Mouse (Mus musculus) macrophage (primary cell): Measurements from ENCODE around the gene Gm10961. TPM values are rescaled to one million over a fixed set of nuclear protein-coding genes. Genes with fewer than 3 reads are reported as not detected.
"Not testable (repeated sequence)": the region's sequence is repeated elsewhere in the genome, so short reads cannot be mapped to it uniquely, and the experiment has no call there.

ENCODE experiments used
- H3K27ac ChIP-seq: fragments of 350-480 bp; formaldehyde crosslinking; 2 replicates; pipeline ENCODE4 v1.9.0; 2021
- H3K36me3 ChIP-seq: fragments of 350-480 bp; formaldehyde crosslinking; 2 replicates; pipeline ENCODE4 v1.9.0; 2021; ENCODE audit errors: inconsistent target
- H3K4me3 ChIP-seq: fragments of 350-480 bp; formaldehyde crosslinking; 2 replicates; pipeline ENCODE4 v1.9.0; 2021; ENCODE audit errors: inconsistent target
- H3K79me2 ChIP-seq: fragments of 350-480 bp; formaldehyde crosslinking; 2 replicates; pipeline ENCODE4 v1.9.0; 2021; ENCODE audit errors: inconsistent target
- WGBS: methylation state at CpG from one replicate; pipeline ENCODE4 v1.1.7; 2026; ENCODE audit warnings: inconsistent platforms; ENCODE audit not compliant: missing documents; 5-methylcytosine and 5-hydroxymethylcytosine counted together
- polyA plus RNA-seq: library from polyadenylated mRNA; stranded (reverse); fragments of 250-400 nt; gene quantifications from 3 replicates; pipeline ENCODE4 v1.2.4, GENCODE M21; 2018; ENCODE audit warnings: inconsistent platforms

Gene Gm10961
- polyA plus RNA-seq, 1 experiment from 2014 or later = not detected

DNA sequence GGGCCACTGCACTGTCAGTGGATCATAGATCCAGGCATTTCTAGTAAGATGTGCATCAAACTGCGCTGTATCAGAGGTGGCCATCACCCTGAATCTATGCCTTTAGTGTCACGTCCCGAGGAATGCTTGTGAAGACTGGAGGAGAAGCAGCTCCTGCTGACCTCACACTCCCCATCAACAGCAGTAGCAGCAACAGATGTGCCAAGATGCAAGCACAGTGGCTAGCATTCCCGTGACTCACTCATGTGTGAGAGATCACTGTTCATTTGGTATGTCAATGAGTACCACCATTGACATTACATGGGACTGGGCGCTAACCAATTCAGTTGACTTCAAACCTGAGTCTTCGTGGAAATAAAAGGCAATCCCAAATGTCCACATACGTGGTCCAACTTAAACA lies 3.5 kb upstream of the Gm10961 start:
- no peak overlapping the region for H3K4me3 ChIP-seq
- WGBS = 97% methylated on average over 7 of the region's 7 CpGs
- no peak overlapping the region for H3K27ac ChIP-seq
- peaks cover 28% of the 10 kb centered on the region for H3K79me2 ChIP-seq
- H3K36me3 ChIP-seq = peaks cover 52% of the 10 kb centered on the region

DNA sequence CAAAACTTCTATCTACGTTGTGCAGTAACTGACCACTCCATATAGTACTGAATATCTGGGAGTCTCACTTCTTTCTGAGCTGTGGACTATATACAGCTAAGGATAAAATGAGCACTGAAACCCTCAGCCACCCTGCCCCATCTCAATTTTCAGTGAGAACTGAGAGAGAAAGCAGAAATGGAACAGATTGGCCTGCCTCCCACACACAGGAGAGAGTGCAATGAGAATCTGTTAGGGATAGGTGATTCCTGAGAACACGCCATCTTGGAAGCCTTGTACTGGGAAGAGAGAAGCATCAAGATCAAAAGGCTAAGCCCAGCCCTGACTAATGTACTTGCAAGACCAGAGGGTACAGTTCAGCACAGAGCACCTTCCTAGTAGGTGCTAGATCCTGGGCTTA lies 2.6 kb upstream of the Gm10961 start:
- Histone ChIP-seq H3K36me3 (peaks cover 42% of the 10 kb centered on the region), H3K27ac (no peak overlapping the region), H3K79me2 (peaks cover 28% of the 10 kb centered on the region), H3K4me3 (no peak overlapping the region)
- 91% methylated on average over 2 of the region's 2 CpGs for WGBS

DNA sequence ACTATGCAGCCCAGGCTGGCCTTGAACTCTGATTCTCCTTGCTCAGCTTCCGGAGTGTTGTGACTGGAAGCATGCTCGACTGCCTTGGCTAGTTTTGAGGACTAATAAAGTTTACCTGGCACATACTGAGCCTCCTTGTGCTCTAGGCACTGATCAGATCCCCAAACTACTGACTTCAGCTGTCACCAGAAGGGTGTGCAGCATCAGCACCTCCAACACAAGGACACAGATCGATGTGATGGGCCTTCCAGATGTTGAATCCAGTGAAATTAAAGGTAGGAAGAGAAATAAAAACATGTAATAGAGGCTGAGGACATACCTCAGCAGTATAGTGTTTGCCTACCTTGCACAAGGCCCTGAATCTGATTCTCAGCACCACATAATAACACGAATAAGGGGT lies 1.7 kb upstream of the Gm10961 start:
- no peak overlapping the region for H3K27ac ChIP-seq
- H3K36me3 ChIP-seq = peaks cover 34% of the 10 kb centered on the region
- H3K4me3 ChIP-seq = no peak overlapping the region
- 97% methylated on average over 4 of the region's 4 CpGs for WGBS
- peaks cover 28% of the 10 kb centered on the region for H3K79me2 ChIP-seq

DNA sequence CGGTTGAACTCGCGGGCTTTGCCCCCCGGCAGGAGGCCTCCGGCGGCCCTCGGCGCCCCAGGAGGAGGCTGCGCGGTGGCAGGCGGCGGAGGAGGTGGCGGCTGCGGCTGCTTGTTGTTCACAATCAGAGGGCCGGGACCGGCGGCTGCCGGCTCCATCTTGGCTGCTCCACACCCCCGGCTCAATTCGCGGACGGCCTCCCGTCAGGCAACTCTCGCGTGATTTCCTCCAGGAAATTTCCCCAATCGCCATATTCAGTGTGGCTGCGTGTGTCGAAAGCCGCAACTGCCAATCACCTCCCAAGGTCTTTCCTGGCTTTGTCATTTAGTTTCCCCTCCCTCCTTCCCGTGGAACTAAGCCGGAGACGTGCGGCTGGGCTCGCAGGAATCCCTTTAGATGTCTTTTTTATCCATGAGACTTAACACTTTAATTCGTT lies 419 bp downstream of the Gm10961 start, which contains the start of gene Strip1:
TSS of gene Strip1 (minus strand) at position 172 of the 436 bp plus-strand sequence.
- peak within 1 kb of the TSS; percentile 45 for H3K27ac ChIP-seq
- peaks cover 13% of the 10 kb centered on the region for H3K36me3 ChIP-seq
- WGBS = under 1% methylated on average over 35 of the region's 35 CpGs
- peak within 1 kb of the TSS; percentile 67 for H3K4me3 ChIP-seq
- H3K79me2 ChIP-seq = peaks cover 28% of the 10 kb centered on the region

DNA sequence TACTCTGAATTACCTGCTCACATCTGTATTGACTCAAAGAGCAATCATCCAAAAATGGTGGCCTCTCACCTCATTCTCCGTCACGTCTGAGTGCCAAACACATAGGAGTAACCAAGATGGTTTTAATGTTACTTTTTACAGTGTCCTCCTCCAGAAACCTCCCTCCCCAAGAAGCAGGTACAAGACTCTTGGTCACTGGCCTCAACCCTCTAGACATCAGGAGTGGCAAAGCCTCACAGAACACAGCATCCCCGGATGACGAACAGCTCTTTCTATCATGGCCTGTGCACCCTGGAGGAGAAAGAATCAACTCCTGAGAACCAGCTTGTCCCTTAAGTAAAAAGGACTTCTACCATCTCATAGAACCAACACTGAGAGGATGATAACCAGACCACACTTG lies 1.7 kb downstream of the Gm10961 start:
- Histone ChIP-seq H3K4me3 (no peak overlapping the region), H3K79me2 (peaks cover 28% of the 10 kb centered on the region), H3K36me3 (peaks cover under 1% of the 10 kb centered on the region; the same call in 1 of the 2 replicates), H3K27ac (no peak overlapping the region)
- 98% methylated on average over 4 of the region's 4 CpGs for WGBS

DNA sequence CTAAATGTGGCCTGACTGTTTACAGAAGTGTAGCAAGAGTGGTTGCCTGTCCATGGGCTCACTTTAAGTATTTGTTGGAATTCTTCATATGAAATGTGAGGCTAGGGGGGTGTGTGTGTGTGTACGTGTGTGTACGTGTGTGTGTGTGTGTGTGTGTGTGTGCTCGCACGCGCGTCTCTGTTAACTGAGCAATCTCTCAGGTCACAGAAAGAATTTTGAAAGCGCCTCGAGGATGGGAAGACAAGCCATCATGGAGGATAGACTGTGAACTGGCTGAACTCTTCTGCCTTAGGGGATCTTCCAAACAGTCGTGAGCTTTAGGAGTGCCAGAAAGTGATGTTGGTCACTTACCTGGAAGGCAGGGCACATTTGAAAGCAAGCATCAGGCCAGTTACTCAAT lies 2.8 kb downstream of the Gm10961 start:
- Histone ChIP-seq H3K4me3 (no peak overlapping the region), H3K79me2 (peaks cover 17% of the 10 kb centered on the region), H3K36me3 (no peaks in the 10 kb centered on the region), H3K27ac (no peak overlapping the region)
- 98% methylated on average over 9 of the region's 9 CpGs for WGBS

DNA sequence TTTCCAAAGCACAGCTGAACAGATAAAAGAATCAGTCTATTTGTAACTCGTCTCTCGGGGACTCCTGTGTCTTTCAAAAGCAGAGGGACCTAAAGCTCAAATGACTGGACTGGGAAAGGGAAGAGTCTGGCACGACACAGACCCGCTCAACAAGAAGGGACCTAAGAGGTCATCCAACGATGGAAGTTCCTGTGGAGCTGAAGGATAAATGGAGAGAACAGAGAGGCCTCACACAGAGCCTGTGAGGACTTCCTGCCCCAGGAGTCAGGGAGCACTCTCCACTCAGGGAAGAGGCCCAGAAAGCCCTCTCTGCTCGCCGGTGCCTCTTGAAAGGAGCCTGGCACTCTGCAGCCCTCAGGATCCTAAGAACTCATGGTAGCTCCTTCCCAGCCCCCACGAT lies 4.7 kb downstream of the Gm10961 start:
- H3K27ac ChIP-seq = no peak overlapping the region
- 91% methylated on average over 8 of the region's 8 CpGs for WGBS
- no peak overlapping the region for H3K4me3 ChIP-seq
- H3K79me2 ChIP-seq = no peaks in the 10 kb centered on the region; the same call in 1 of the 2 replicates
- H3K36me3 ChIP-seq = no peaks in the 10 kb centered on the region

DNA sequence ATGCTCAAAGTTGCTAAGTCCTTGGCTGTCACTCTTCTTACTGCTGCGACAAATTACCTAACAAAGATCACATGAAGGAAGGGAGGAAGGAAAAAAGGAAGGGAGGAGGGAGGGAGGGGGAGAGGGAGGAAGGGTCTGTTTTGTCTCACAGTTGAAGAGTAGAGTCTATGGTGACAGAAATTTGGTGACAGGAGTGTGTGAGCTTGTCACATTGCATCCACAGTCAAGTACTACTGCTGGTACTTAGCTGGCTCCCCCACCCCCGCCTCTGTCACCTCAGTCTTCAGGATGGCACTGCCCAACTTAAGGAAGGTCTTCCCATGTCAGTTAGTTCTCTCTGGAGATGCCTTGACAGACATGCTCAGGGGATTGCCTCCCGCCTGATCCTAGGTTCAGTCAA lies 5.1 kb downstream of the Gm10961 start:
- WGBS = 90% methylated on average over 3 of the region's 3 CpGs
- H3K27ac ChIP-seq = no peak overlapping the region
- no peak overlapping the region for H3K4me3 ChIP-seq
- no peaks in the 10 kb centered on the region for H3K36me3 ChIP-seq
- no peaks in the 10 kb centered on the region for H3K79me2 ChIP-seq

DNA sequence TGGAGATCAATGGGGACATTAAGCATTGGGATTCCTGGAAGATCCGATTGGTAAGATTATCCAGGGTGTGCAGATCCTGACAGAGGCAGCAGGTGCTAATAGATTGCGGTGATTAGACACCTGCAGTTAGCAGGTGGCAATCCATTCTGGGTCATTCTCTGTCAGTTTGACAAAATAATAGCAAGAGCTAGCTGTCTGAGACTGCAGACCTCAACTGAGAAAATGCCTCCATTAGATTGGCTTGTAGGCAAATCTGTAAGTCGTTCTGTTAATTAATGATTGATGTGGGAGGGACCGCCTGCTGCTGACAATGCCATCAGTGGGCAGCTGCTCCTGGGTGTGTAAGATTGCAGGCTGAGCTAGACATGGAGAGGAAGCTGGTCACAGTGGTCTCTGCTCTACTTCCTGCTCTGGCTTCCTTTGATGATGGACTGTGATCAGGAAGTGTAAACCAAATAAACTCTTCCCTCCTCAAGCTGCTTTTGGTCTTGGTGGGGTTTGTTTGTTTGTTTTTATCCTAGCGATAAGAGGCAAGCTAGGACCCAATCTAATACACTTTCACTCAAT lies 6.6 kb downstream of the Gm10961 start:
- no peaks in the 10 kb centered on the region for H3K36me3 ChIP-seq
- H3K27ac ChIP-seq = no peak overlapping the region
- H3K79me2 ChIP-seq = no peaks in the 10 kb centered on the region
- WGBS = 71% methylated on average over 5 of the region's 5 CpGs
- no peak overlapping the region for H3K4me3 ChIP-seq

DNA sequence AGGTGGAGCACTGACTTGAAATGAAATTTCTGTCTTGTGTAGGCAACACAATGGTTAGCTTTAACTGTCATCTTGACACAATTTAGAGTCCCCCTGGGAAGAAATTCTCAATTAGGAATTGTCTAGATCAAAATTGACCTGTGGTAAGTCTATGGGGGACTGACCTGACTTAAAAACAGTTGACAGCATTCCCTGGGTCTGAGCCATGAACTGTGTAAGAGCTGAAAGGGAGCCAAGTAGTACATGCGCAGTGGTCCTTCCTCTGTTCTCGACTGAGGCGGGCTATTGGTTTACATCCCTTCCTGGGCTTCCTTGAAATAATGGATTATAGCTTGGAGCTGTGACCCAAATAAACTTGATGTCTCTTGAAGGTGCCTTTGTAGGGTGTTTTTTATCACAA lies 15.8 kb downstream of the Gm10961 start:
- no peaks in the 10 kb centered on the region for H3K36me3 ChIP-seq
- 100% methylated on average over 3 of the region's 3 CpGs for WGBS
- no peak overlapping the region for H3K27ac ChIP-seq
- H3K79me2 ChIP-seq = no peaks in the 10 kb centered on the region
- H3K4me3 ChIP-seq = no peak overlapping the region

DNA sequence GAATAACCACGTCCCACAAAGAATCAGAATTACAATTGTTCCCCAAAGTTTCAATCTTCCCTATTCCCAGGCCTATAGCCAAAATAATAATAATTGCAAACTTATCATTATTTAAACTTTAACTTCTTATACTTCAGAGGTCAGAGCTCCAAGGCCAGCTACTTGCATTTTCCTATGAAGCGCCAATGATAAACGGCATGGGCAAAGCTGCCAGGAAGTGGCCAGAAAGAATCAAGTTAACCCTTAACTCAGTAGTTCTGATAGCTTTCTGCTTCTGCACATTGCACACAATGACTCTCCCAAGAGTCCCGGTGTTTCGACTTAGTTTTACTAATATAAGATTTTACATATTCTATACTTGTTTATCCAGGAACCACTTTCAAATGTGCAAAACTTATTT lies 19.2 kb downstream of the Gm10961 start:
- H3K36me3 ChIP-seq, H3K4me3 ChIP-seq, H3K27ac ChIP-seq, H3K79me2 ChIP-seq: not testable (repeated sequence)
- WGBS = 59% methylated on average over 5 of the region's 5 CpGs

DNA sequence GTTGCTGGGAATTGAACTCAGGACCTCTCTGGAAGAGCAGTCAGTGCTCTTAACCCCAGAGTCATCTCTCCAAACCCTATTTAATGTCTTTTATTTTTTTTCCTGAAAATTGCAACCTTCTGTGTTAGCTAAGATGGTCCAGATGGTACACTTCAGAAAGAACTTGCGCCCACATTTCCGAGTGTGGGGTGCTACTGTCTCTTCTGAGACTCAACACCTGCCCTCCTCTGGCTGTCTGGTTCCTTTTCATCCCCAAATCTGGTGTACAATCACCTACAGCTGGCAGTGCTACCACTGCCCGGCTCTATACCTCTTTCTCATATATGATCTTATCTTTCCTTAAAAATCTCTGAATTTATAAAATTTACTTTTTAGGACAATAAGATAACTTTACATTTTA lies 21.8 kb downstream of the Gm10961 start:
- 94% methylated on average over 3 of the region's 3 CpGs for WGBS
- Histone ChIP-seq H3K36me3 (no peaks in the 10 kb centered on the region), H3K79me2 (no peaks in the 10 kb centered on the region), H3K27ac (no peak overlapping the region), H3K4me3 (no peak overlapping the region)

DNA sequence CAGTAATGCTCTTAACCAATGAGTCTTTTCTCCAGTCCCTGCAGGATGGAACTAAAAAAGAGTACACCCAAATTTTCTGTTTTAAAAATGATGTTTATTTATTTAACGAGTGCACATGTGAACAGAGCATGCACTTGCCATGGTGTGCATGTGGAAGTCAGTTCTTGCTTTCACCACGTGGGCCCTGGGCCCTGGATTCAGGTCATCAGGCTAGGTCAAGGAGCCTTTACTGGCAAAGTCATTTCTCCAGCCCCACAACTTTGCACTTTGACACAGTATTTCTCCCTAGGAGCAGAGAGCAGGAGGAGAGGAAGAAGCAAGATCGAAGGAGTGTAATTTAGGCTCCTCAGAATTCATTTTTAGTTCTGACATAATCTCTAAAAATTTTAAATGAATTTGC lies 23.7 kb downstream of the Gm10961 start:
- Histone ChIP-seq H3K27ac (no peak overlapping the region), H3K79me2 (no peaks in the 10 kb centered on the region), H3K4me3 (no peak overlapping the region), H3K36me3 (no peaks in the 10 kb centered on the region)
- 90% methylated on average over 3 of the region's 3 CpGs for WGBS

DNA sequence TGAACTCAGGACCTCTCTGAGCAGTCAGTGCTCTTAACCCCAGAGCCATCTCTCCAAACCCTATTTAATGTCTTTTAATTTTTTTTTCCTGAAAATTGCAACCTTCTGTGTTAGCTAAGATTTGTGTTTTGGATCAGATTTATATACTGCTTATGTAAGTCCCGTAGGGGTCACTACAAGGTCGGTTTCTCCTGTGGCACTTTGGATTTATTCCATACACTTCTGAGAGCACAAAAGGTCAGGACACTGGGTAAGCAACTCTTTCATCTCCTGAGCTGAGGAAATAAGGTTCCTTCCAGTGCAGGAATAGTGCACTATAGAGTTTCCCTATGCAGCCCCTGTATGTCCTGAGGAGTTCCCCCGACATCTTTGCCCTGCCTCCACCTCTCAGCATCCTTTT lies 24.4 kb downstream of the Gm10961 start:
- Histone ChIP-seq H3K36me3 (no peaks in the 10 kb centered on the region), H3K79me2 (no peaks in the 10 kb centered on the region)
- WGBS = 92% methylated on average over 3 of the region's 3 CpGs

DNA sequence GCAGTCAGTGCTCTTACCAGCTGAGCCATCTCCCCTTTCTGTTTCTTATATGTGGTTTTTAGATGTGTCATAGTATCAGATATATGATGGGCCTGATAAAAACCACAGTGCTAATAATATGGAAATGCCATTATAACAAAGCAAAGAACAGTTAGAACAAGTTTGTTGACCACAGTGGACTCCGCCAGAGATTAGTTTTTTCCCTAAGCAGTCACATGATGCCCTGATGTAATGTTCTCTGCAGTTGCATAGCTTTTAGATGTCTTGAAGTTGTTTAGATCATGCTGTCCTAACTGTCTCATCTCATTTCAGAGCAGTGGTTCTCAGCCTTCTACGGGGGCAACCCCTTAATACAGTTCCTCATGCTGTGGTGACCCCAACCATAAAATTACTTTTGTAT lies 25.0 kb downstream of the Gm10961 start:
- no peaks in the 10 kb centered on the region for H3K79me2 ChIP-seq
- no peak overlapping the region for H3K4me3 ChIP-seq
- H3K36me3 ChIP-seq = no peaks in the 10 kb centered on the region
- H3K27ac ChIP-seq = no peak overlapping the region
- WGBS = 83% methylated on average over 2 of the region's 2 CpGs

More for the DNA sequence above, 24.4 kb downstream of the Gm10961 start:
- H3K27ac ChIP-seq = no peak overlapping the region
- no peak overlapping the region for H3K4me3 ChIP-seq

DNA sequence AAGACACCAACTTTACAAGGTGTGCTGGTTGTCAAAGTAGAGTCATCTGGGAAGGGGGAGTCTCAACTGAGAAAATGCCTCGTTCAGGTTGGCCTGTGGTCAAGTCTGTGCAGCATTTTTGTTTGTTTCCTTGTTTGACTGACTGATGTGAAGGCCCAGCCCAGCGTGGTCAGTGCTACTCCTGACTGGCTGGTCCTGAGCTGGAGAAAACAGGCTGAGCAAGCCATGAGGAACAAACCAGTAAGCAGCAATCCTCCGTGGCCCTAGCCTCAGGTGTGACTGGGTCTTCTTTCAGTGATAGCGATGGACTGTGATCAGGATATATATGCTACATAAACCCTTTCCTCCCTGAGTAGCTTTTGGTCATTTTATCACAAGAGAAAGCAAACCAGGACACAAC lies 25.8 kb downstream of the Gm10961 start:
- no peaks in the 10 kb centered on the region for H3K79me2 ChIP-seq
- 74% methylated on average over 3 of the region's 4 CpGs for WGBS
- H3K36me3 ChIP-seq = no peaks in the 10 kb centered on the region
- H3K4me3 ChIP-seq = no peak overlapping the region
- H3K27ac ChIP-seq = no peak overlapping the region
